Mouse (Mus musculus) liver, adult 2 months (tissue): ENCODE results near the gene Tmem82. TPM values are rescaled to one million over a fixed set of nuclear protein-coding genes. Genes with fewer than 3 reads are reported as not detected.
A peak's percentile ranks its signal among the peaks of the same experiment; 100 is the strongest.

Experiments used
- DNase-seq: peaks from one replicate; pipeline ENCODE4 v3.0.0-alpha.2; 2011; ENCODE audit warnings: low read depth, low spot score; ENCODE audit errors: extremely low read depth
- H3K27ac ChIP-seq: fragments of 200-500 bp; replicated peaks from 2 replicates; pipeline ENCODE4 v1.5.1; 2012; ENCODE audit warnings: low read depth, mild to moderate bottlenecking, control low read depth, inconsistent platforms, low read length; ENCODE audit not compliant: insufficient read depth
- H3K27me3 ChIP-seq: fragments of 200-500 bp; 2 replicates; pipeline ENCODE4 v1.6.1; 2012; ENCODE audit warnings: mild to moderate bottlenecking, moderate library complexity, low read length, inconsistent platforms; ENCODE audit not compliant: control insufficient read depth, insufficient read depth
- H3K36me3 ChIP-seq: fragments of 200-500 bp; 2 replicates; pipeline ENCODE4 v1.6.1; 2012; ENCODE audit warnings: low read length, inconsistent platforms; ENCODE audit not compliant: control insufficient read depth, insufficient read depth
- H3K4me1 ChIP-seq: fragments of 200-500 bp; 2 replicates; pipeline ENCODE4 v1.6.1; 2011; ENCODE audit warnings: low read length; ENCODE audit not compliant: control insufficient read depth, insufficient read depth
- H3K4me3 ChIP-seq: fragments of 200-500 bp; 2 replicates; pipeline ENCODE4 v1.5.1; 2011; ENCODE audit warnings: low read depth, mild to moderate bottlenecking, control low read depth, low read length, moderate library complexity; ENCODE audit not compliant: insufficient read depth
- H3K79me2 ChIP-seq: fragments of 200-500 bp; 2 replicates; pipeline ENCODE4 v1.6.1; 2012; ENCODE audit warnings: inconsistent platforms, mild to moderate bottlenecking, low read length, moderate library complexity; ENCODE audit not compliant: control insufficient read depth, insufficient read depth
- H3K9ac ChIP-seq: fragments of 200-500 bp; 2 replicates; pipeline ENCODE4 v1.6.1; 2012; ENCODE audit warnings: low read depth, mild to moderate bottlenecking, control low read depth, inconsistent platforms, low read length
- CTCF ChIP-seq: fragments of 200-500 bp; IDR thresholded peaks from 2 replicates; pipeline ENCODE4 v1.5.1; 2011; ENCODE audit warnings: low read depth, low read length, control low read depth
- POLR2A ChIP-seq: fragments of 200-500 bp; IDR thresholded peaks from 2 replicates; pipeline ENCODE4 v1.6.1; 2011; ENCODE audit warnings: low read length, control low read depth; ENCODE audit not compliant: insufficient read depth; ENCODE audit errors: extremely low read depth
- WGBS: fragments of 180-500 bp; shearing (Covaris S2); methylation state at CpG from one replicate; pipeline ENCODE4 v1.1.7; 2018; 5-methylcytosine and 5-hydroxymethylcytosine counted together
- polyA plus RNA-seq: library from polyadenylated mRNA; depleted of rRNA; stranded (reverse); fragments of >200 nt; gene quantifications from 2 replicates; pipeline ENCODE4 v1.2.3, GENCODE M21; 2012
- total RNA-seq: library from RNA; depleted of rRNA; stranded (reverse); fragments of >200 nt; gene quantifications from 2 replicates; pipeline ENCODE4 v1.2.3, GENCODE M21; 2014

The Tmem82 gene
- total and polyA plus RNA-seq, 2 experiments = 9.3 to 34.7 TPM

DNA sequence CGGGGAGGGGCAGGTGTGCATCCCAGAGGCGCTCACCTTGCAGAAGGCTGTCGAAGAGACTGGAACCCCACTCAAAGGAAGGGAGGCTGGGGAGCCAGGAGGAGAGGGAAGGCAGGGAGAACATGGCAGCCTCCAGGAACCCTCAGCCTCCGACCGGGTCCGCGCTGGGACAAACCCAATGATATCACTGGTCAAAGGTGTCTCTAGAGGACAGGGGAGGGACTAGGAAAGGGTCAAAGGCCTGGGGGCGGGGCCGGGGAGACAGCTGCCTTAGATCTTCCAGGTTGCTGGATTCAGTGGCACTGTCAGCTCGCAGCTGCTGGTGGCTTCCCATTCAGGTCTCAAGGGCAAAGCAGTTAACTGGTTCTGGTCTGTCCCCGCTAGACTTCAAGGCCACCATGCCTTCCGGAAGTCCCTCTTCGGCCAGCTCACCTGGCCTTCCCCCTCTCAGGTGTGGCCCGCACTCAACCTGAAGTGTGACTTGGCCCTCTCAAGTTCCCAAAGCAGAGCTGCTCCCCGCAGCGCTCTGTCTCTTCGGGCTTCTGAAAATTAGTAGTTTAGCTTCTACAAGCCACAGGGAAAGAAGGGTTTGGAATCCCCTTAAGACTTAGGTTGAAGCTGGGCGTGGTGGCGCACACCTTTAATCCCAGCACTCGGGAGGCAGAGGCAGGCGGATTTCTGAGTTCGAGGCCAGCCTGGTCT, 419 bp downstream of the Tmem82 start:
- Histone ChIP-seq H3K9ac (peak overlapping the region; percentile 83), H3K36me3 (peaks cover 2% of the 10 kb centered on the region; the same call in 1 of the 2 replicates), H3K4me1 (peaks cover 16% of the 10 kb centered on the region), H3K4me3 (peak overlapping the region; percentile 73), H3K27me3 (no peaks in the 10 kb centered on the region), H3K27ac (peak overlapping the region; percentile 83), H3K79me2 (peaks cover 4% of the 10 kb centered on the region; the same call in 1 of the 2 replicates)
- peak; percentile 76 for TF ChIP-seq POLR2A
- no peak for TF ChIP-seq CTCF
- DNase-seq = peak; percentile 87
- WGBS = 9% methylated on average over 22 of the region's 22 CpGs

DNA sequence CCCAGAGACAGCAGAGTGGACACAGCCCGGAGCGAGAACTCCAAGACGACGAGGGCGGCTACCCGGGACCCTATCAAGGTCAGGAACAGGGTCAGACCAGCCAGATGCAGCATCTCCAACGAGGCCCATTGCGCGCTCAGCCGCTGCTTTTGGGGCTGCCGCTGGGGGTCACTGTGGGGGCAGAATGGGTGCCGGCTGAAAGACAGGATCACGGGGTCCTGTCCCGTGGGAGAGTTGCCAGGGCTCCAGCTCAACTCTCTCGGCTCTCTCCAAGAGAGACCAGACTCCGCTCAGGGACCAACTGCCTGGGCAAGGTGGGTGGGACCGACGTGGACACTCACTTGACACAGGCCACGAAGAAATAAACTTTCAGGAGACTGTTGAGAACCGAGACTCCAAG, 1.1 kb downstream of the Tmem82 start:
- 1% methylated on average over 20 of the region's 20 CpGs for WGBS
- peak; percentile 42 for DNase-seq
- Histone ChIP-seq H3K4me1 (peaks cover 10% of the 10 kb centered on the region), H3K27ac (peak overlapping the region; percentile 80), H3K79me2 (peaks cover 3% of the 10 kb centered on the region; the same call in 1 of the 2 replicates), H3K36me3 (peaks cover 2% of the 10 kb centered on the region; the same call in 1 of the 2 replicates), H3K27me3 (no peaks in the 10 kb centered on the region), H3K4me3 (peak overlapping the region; percentile 73), H3K9ac (peak overlapping the region; percentile 83)
- TF ChIP-seq CTCF (peak; percentile 80), POLR2A (no peak)

DNA sequence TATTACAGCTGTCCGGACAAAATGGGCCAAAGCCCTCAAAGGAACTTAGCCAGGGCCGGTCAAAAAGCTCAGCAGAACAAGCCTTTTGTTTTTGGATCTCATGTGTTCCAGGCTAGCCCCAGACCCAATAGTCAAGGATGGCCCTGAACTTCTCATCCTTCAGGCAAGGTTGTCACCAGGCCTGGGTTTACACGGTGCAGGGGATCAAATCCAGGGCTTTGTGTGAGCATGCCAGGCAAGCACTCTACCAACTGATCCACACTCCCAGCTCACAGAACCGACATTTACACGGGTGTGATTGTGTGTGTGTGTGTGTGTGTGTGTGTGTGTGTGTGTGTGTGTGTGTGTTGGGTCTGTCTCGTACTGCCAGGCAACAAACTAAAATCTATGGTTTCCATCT, 1.6 kb downstream of the Tmem82 start:
- WGBS = 58% methylated on average over 6 of the region's 6 CpGs
- H3K4me3 ChIP-seq = no peak overlapping the region

DNA sequence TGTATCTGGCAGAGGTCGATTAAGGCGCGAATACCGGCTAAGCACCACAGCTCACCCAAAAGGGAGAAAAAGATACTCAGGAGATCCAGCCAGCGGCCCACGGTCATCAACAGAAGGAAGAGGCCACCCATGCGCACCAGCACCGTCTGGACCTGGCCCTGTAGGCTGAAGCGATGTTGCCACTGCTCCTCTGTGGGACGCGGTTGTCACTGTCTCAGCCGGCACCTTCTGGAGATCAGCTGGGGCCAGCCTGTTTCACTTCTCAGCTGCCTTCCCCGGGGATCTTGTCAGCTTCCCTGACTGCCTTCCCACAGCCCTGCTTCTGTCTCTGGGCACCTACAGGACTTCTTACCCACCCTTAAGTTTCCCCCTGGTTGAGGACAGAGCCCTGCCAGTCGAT, 3.5 kb downstream of the Tmem82 start:
- 92% methylated on average over 14 of the region's 14 CpGs for WGBS
- H3K27ac ChIP-seq = no peak overlapping the region
- H3K4me3 ChIP-seq = no peak overlapping the region
- H3K27me3 ChIP-seq = no peaks in the 10 kb centered on the region
- H3K36me3 ChIP-seq = peaks cover 2% of the 10 kb centered on the region; the same call in 1 of the 2 replicates
- no peak for TF ChIP-seq CTCF
- no peak for TF ChIP-seq POLR2A
- DNase-seq = no peak
- peaks cover 7% of the 10 kb centered on the region for H3K4me1 ChIP-seq
- H3K79me2 ChIP-seq = no peaks in the 10 kb centered on the region
- H3K9ac ChIP-seq = no peak overlapping the region

More for the DNA sequence above, 1.6 kb downstream of the Tmem82 start:
- Histone ChIP-seq H3K4me1 (peaks cover 7% of the 10 kb centered on the region), H3K27me3 (no peaks in the 10 kb centered on the region), H3K9ac (no peak overlapping the region; the same call in 1 of the 2 replicates), H3K36me3 (peaks cover 2% of the 10 kb centered on the region; the same call in 1 of the 2 replicates), H3K27ac (no peak overlapping the region), H3K79me2 (no peaks in the 10 kb centered on the region)
- DNase-seq = no peak
- TF ChIP-seq CTCF (no peak), POLR2A (no peak)

DNA sequence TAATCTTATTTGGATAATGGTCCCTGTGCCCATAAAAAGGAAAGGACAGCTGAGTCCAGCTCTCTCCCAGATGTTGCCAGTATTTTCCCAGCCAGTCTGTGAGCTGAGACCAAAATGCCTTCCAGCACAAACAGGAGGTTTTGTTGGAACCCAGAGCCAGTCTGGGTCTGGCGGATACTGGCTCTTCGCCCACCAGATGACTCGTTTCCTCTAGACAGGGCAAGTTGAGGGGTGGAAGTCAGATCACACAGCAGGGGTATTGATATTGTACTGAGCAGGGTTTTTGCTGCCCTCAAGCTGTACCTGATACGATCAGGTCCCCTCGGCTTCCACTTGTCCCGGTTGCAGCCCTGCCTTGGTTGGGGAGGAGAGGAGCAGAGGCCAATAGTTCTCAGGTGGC, 8.9 kb downstream of the Tmem82 start:
- no peaks in the 10 kb centered on the region for H3K79me2 ChIP-seq
- peaks cover 1% of the 10 kb centered on the region; the same call in 1 of the 2 replicates for H3K36me3 ChIP-seq
- DNase-seq = no peak
- no peak overlapping the region for H3K4me3 ChIP-seq
- 65% methylated on average over 6 of the region's 6 CpGs for WGBS
- no peaks in the 10 kb centered on the region for H3K27me3 ChIP-seq
- no peak for TF ChIP-seq CTCF
- TF ChIP-seq POLR2A = no peak
- H3K9ac ChIP-seq = no peak overlapping the region
- H3K4me1 ChIP-seq = no peaks in the 10 kb centered on the region
- no peak overlapping the region for H3K27ac ChIP-seq

DNA sequence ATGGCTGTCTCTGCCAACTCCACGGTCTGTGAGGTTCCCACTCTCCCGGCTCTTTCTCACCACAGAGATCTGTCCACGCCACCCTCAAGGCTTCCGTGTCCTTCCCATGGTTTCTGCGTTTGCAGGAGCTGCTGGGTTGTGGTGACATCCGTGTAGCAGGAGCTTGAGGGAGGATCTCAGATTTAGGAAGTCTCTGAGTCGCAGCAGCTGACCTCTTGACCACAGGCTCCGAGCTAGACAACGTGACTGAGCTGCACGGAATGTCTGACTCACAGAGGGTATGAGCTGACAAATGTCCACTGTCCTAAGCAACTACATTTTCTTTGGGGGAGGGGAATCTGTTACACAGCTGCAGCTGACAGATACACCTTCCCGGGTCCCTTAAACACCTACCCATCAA, 12.6 kb downstream of the Tmem82 start, which contains the start of gene Fblim1:
TSS of gene Fblim1 (minus strand) at position 236 of the 400 bp plus-strand sequence.
- H3K36me3 ChIP-seq = no peaks in the 10 kb centered on the region
- H3K9ac ChIP-seq = peak within 1 kb of the TSS; percentile 12; the same call in 1 of the 2 replicates
- no peaks in the 10 kb centered on the region for H3K79me2 ChIP-seq
- H3K27ac ChIP-seq = no peak within 1 kb of the TSS
- TF ChIP-seq POLR2A = no peak
- TF ChIP-seq CTCF = no peak
- no peaks in the 10 kb centered on the region for H3K27me3 ChIP-seq
- WGBS = 77% methylated on average over 11 of the region's 11 CpGs
- DNase-seq = peak; percentile 44
- peak within 1 kb of the TSS; percentile 34 for H3K4me3 ChIP-seq
- no peaks in the 10 kb centered on the region for H3K4me1 ChIP-seq
